Mouse (Mus musculus): Measurements from ENCODE around the gene Trex1. TPM values are rescaled to one million over a fixed set of nuclear protein-coding genes. Genes with fewer than 3 reads are reported as not detected.
A peak's percentile ranks its signal among the peaks of the same experiment; 100 is the strongest.

Trex1 gene
- polyA plus RNA-seq, 1 experiment from 2014 or later: 13.3 TPM

GRCm38 (mm10) chr9:109093786-109094552 lies 34.4 kb upstream of the Trex1 start:
- Histone ChIP-seq H3K27ac (replicated peaks) (peak overlapping the region; percentile 96), H3K4me1 (replicated peaks; ENCODE audit: control insufficient read depth, insufficient read depth) (peaks cover 17% of the 10 kb centered on the region), H3K9me3 (ENCODE audit: control insufficient read depth, low read length) (no peaks in the 10 kb centered on the region), H3K4me3 (ENCODE audit: low read depth, low read length) (peak overlapping the region; percentile 69), H3K36me3 (ENCODE audit: control insufficient read depth, insufficient read depth, low read length) (no peaks in the 10 kb centered on the region), H3K9ac (ENCODE audit: low read length) (0 out of 2 replicates have a peak overlapping the region, but pooled peaks have one; percentile 85), H3K27me3 (ENCODE audit: control insufficient read depth, insufficient read depth, low read length) (no peaks in the 10 kb centered on the region), H3K4me2 (replicated peaks; ENCODE audit: low read depth) (peak overlapping the region; percentile 84)
- 23% methylated on average over 11 of the region's 11 CpGs for WGBS
- peak; percentile 27 for DNase-seq (ENCODE audit: low spot score)
- ATAC-seq (ENCODE audit: low FRiP score, low TSS enrichment): peak; percentile 9
- no peak for TF ChIP-seq CTCF (IDR thresholded peaks at IDR 0.05; ENCODE audit: low read depth)
- TF ChIP-seq EP300 (optimal IDR thresholded peaks at IDR 0.05): no peak

GRCm38 (mm10) chr9:109092799-109093198 lies 33.3 kb upstream of the Trex1 start:
- TF ChIP-seq EP300 (optimal IDR thresholded peaks at IDR 0.05) (no peak), CTCF (IDR thresholded peaks at IDR 0.05; ENCODE audit: low read depth) (peak; percentile 11; the same call in 1 of the 2 replicates)
- DNase-seq (ENCODE audit: low spot score) (no peak), ATAC-seq (ENCODE audit: low FRiP score, low TSS enrichment) (no peak)
- no peak overlapping the region for H3K9ac ChIP-seq (ENCODE audit: low read length)
- peak overlapping the region; percentile 40; the same call in 1 of the 2 replicates for H3K27ac ChIP-seq (replicated peaks)
- WGBS: 50% methylated on average over 6 of the region's 6 CpGs
- no peak overlapping the region for H3K4me2 ChIP-seq (replicated peaks; ENCODE audit: low read depth)
- H3K27me3 ChIP-seq (ENCODE audit: control insufficient read depth, insufficient read depth, low read length): no peaks in the 10 kb centered on the region
- no peak overlapping the region for H3K4me3 ChIP-seq (ENCODE audit: low read depth, low read length)
- H3K36me3 ChIP-seq (ENCODE audit: control insufficient read depth, insufficient read depth, low read length): no peaks in the 10 kb centered on the region
- H3K9me3 ChIP-seq (ENCODE audit: control insufficient read depth, low read length): no peaks in the 10 kb centered on the region
- H3K4me1 ChIP-seq (replicated peaks; ENCODE audit: control insufficient read depth, insufficient read depth): peaks cover 12% of the 10 kb centered on the region

GRCm38 (mm10) chr9:109091802-109092201 lies 32.3 kb upstream of the Trex1 start:
- ATAC-seq (ENCODE audit: low FRiP score, low TSS enrichment): no peak
- H3K4me1 ChIP-seq (replicated peaks; ENCODE audit: control insufficient read depth, insufficient read depth): peaks cover 4% of the 10 kb centered on the region; the same call in 1 of the 2 replicates
- no peak overlapping the region for H3K9ac ChIP-seq (ENCODE audit: low read length)
- peak overlapping the region; percentile 14 for H3K4me2 ChIP-seq (replicated peaks; ENCODE audit: low read depth)
- H3K9me3 ChIP-seq (ENCODE audit: control insufficient read depth, low read length): no peaks in the 10 kb centered on the region
- H3K36me3 ChIP-seq (ENCODE audit: control insufficient read depth, insufficient read depth, low read length): no peaks in the 10 kb centered on the region
- no peak for TF ChIP-seq CTCF (IDR thresholded peaks at IDR 0.05; ENCODE audit: low read depth)
- TF ChIP-seq EP300 (optimal IDR thresholded peaks at IDR 0.05): no peak
- H3K27me3 ChIP-seq (ENCODE audit: control insufficient read depth, insufficient read depth, low read length): no peaks in the 10 kb centered on the region
- no peak for DNase-seq (ENCODE audit: low spot score)
- WGBS: 85% methylated on average over 8 of the region's 8 CpGs
- no peak overlapping the region for H3K4me3 ChIP-seq (ENCODE audit: low read depth, low read length)
- peak overlapping the region; percentile 73 for H3K27ac ChIP-seq (replicated peaks)

- peak overlapping the region; percentile 14; the same call in 1 of the 2 replicates for H3K4me2 ChIP-seq (replicated peaks; ENCODE audit: low read depth)
- H3K9ac ChIP-seq (ENCODE audit: low read length): 0 out of 2 replicates have a peak overlapping the region, but pooled peaks have one; percentile 13
- peak overlapping the region; percentile 73 for H3K27ac ChIP-seq (replicated peaks)
- no peaks in the 10 kb centered on the region for H3K9me3 ChIP-seq (ENCODE audit: control insufficient read depth, low read length)
- DNase-seq (ENCODE audit: low spot score) (peak; percentile 42), ATAC-seq (ENCODE audit: low FRiP score, low TSS enrichment) (no peak)
- peaks cover 4% of the 10 kb centered on the region; the same call in 1 of the 2 replicates for H3K4me1 ChIP-seq (replicated peaks; ENCODE audit: control insufficient read depth, insufficient read depth)
- no peak overlapping the region for H3K4me3 ChIP-seq (ENCODE audit: low read depth, low read length)
- TF ChIP-seq EP300 (optimal IDR thresholded peaks at IDR 0.05) (no peak), CTCF (IDR thresholded peaks at IDR 0.05; ENCODE audit: low read depth) (no peak)
- H3K27me3 ChIP-seq (ENCODE audit: control insufficient read depth, insufficient read depth, low read length): no peaks in the 10 kb centered on the region
- WGBS: 44% methylated on average over 15 of the region's 15 CpGs
- H3K36me3 ChIP-seq (ENCODE audit: control insufficient read depth, insufficient read depth, low read length): no peaks in the 10 kb centered on the region
Measured at GRCm38 (mm10) chr9:109090446-109090845, 30.9 kb upstream of the Trex1 start.

GRCm38 (mm10) chr9:109087987-109088386 lies 28.5 kb upstream of the Trex1 start:
- no peaks in the 10 kb centered on the region for H3K27me3 ChIP-seq (ENCODE audit: control insufficient read depth, insufficient read depth, low read length)
- 6% methylated on average over 5 of the region's 5 CpGs for WGBS
- no peak for DNase-seq (ENCODE audit: low spot score)

GRCm38 (mm10) chr9:109084922-109085321 lies 25.4 kb upstream of the Trex1 start:
- H3K9ac ChIP-seq (ENCODE audit: low read length): no peak overlapping the region
- H3K27me3 ChIP-seq (ENCODE audit: control insufficient read depth, insufficient read depth, low read length): no peaks in the 10 kb centered on the region
- H3K27ac ChIP-seq (replicated peaks): no peak overlapping the region
- H3K9me3 ChIP-seq (ENCODE audit: control insufficient read depth, low read length): no peaks in the 10 kb centered on the region
- WGBS: 20% methylated on average over 2 of the region's 2 CpGs
- H3K4me3 ChIP-seq (ENCODE audit: low read depth, low read length): no peak overlapping the region
- no peak for TF ChIP-seq EP300 (optimal IDR thresholded peaks at IDR 0.05)
- TF ChIP-seq CTCF (IDR thresholded peaks at IDR 0.05; ENCODE audit: low read depth): peak; percentile 79
- ATAC-seq (ENCODE audit: low FRiP score, low TSS enrichment): no peak
- no peaks in the 10 kb centered on the region for H3K36me3 ChIP-seq (ENCODE audit: control insufficient read depth, insufficient read depth, low read length)
- H3K4me2 ChIP-seq (replicated peaks; ENCODE audit: low read depth): no peak overlapping the region
- DNase-seq (ENCODE audit: low spot score): peak; percentile 59
- no peaks in the 10 kb centered on the region for H3K4me1 ChIP-seq (replicated peaks; ENCODE audit: control insufficient read depth, insufficient read depth)

More at GRCm38 (mm10) chr9:109087987-109088386, 28.5 kb upstream of the Trex1 start:
- peak; percentile 85 for TF ChIP-seq CTCF (IDR thresholded peaks at IDR 0.05; ENCODE audit: low read depth)
- no peak for TF ChIP-seq EP300 (optimal IDR thresholded peaks at IDR 0.05)
- Histone ChIP-seq H3K36me3 (ENCODE audit: control insufficient read depth, insufficient read depth, low read length) (no peaks in the 10 kb centered on the region), H3K27ac (replicated peaks) (no peak overlapping the region), H3K4me1 (replicated peaks; ENCODE audit: control insufficient read depth, insufficient read depth) (no peaks in the 10 kb centered on the region), H3K4me3 (ENCODE audit: low read depth, low read length) (no peak overlapping the region), H3K9me3 (ENCODE audit: control insufficient read depth, low read length) (no peaks in the 10 kb centered on the region), H3K9ac (ENCODE audit: low read length) (peak overlapping the region; percentile 31; the same call in 1 of the 2 replicates), H3K4me2 (replicated peaks; ENCODE audit: low read depth) (no peak overlapping the region)
- ATAC-seq (ENCODE audit: low FRiP score, low TSS enrichment): 0 out of 2 replicates have a peak, but pooled peaks have one; percentile 12

Measured in stomach, postnatal 0 days (tissue).